In the genomic region with DNA sequence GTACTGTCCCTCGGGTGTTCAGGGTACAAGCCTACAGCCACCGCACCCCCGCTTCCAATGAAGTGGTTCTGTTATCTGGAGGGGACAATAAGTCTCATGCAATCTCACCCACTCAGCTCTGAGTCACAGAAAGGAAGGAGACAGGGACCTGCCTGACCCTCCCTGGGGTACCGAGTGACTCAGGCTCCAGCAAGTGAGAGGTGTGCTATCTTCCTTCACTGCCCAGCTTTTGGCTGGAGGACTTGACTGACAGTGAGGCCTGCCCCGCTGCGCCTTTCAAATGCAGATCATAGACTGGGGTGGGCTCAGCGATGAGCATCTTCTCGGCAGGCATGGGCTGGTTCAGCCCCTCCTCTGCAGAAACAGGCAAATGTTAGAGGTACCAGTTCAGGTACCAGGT, we compare ENCODE assay signal across 13 mouse cellular contexts. TPM values are rescaled to one million over a fixed set of nuclear protein-coding genes. Genes with fewer than 3 reads are reported as not detected.
DNase-seq lines count a peak whose midpoint lies in the region; ATAC-seq and TF ChIP-seq lines count a peak whose summit lies in the region.
"Had no signal": no experiment of that assay in that cellular context is flagged by ENCODE, and none has a peak within 500 bp of the region (broad histone marks: within the 10 kb centered on the region; RNA-seq: fewer than 3 reads in every experiment).

No protein-coding gene starts in this region.

- no peak overlapping the region for H3K27ac ChIP-seq in intestine, embryonic 16.5 days (ENCODE audit: low read length)
- H3K27ac ChIP-seq in intestine, postnatal 0 days (ENCODE audit: low read depth, low read length): no peak overlapping the region
- H3K27ac ChIP-seq in MEL (ENCODE audit: control insufficient read depth, low read depth, low read length): peak overlapping the region; percentile 57
- H3K27ac ChIP-seq in liver, postnatal 0 days (ENCODE audit: low read depth): peak overlapping the region; percentile 36
- H3K27ac ChIP-seq: embryonic facial prominence, embryonic 12.5 days; limb, embryonic 13.5 days had no signal

- peak; percentile 5; the same call in 1 of the 2 replicates for ATAC-seq in intestine, embryonic 16.5 days
- no peak for ATAC-seq in intestine, postnatal 0 days
- ATAC-seq in liver, postnatal 0 days: no peak
- ATAC-seq: activated CD4-positive, CD25-positive, alpha-beta regulatory T cell, adult 4 months; forebrain, postnatal 0 days had no signal

- TF ChIP-seq EP300 in MEL (IDR thresholded peaks at IDR 0.05; ENCODE audit: low read depth in 1 of 2, low read length in 2 of 2): peak; percentile 78
- no peak for TF ChIP-seq EP300 in liver, postnatal 0 days (IDR thresholded peaks at IDR 0.05; ENCODE audit: low read depth)

- H3K27me3 ChIP-seq in intestine, embryonic 16.5 days (replicated peaks; ENCODE audit: control insufficient read depth, insufficient read depth, low read length): no peaks in the 10 kb centered on the region
- H3K27me3 ChIP-seq in intestine, postnatal 0 days (replicated peaks; ENCODE audit: control insufficient read depth, insufficient read depth, low read length): no peaks in the 10 kb centered on the region
- H3K27me3 ChIP-seq in MEL (ENCODE audit: control insufficient read depth in 1 of 2, insufficient read depth in 2 of 2, low read length in 2 of 2): no peaks in the 10 kb centered on the region
- H3K27me3 ChIP-seq in liver, postnatal 0 days (ENCODE audit: insufficient read depth, low read length): no peaks in the 10 kb centered on the region
- H3K27me3 ChIP-seq: embryonic facial prominence, embryonic 12.5 days; limb, embryonic 13.5 days had no signal

- H3K4me2 ChIP-seq in intestine, embryonic 16.5 days (ENCODE audit: low read depth, low read length): no peak overlapping the region
- H3K4me2 ChIP-seq in intestine, postnatal 0 days (replicated peaks; ENCODE audit: low read depth): no peak overlapping the region
- H3K4me2 ChIP-seq in liver, postnatal 0 days (ENCODE audit: low read depth, low read length): no peak overlapping the region
- H3K4me2 ChIP-seq: embryonic facial prominence, embryonic 12.5 days; heart, embryonic 11.5 days; limb, embryonic 13.5 days had no signal

- no peak for TF ChIP-seq POLR2A in MEL (IDR thresholded peaks at IDR 0.05; ENCODE audit: control insufficient read depth in 1 of 2, insufficient read depth in 1 of 2, low read depth in 1 of 2, low read length in 2 of 2, poor library complexity in 1 of 2)

- H3K9ac ChIP-seq in intestine, embryonic 16.5 days (ENCODE audit: low read depth, low read length): 0 out of 2 replicates have a peak overlapping the region, but pooled peaks have one; percentile 7
- no peak overlapping the region for H3K9ac ChIP-seq in intestine, postnatal 0 days (ENCODE audit: low read depth, low read length)
- peak overlapping the region; percentile 11; the same call in 1 of the 2 replicates for H3K9ac ChIP-seq in MEL (ENCODE audit: control insufficient read depth, low read depth, low read length, poor library complexity, severe bottlenecking)
- no peak overlapping the region for H3K9ac ChIP-seq in liver, postnatal 0 days (replicated peaks)
- H3K9ac ChIP-seq: embryonic facial prominence, embryonic 12.5 days; forebrain, postnatal 0 days; limb, embryonic 13.5 days had no signal

- H3K79me2 ChIP-seq in MEL (ENCODE audit: control insufficient read depth, insufficient read depth, low read length, poor library complexity): peaks cover 62% of the 10 kb centered on the region

- H3K36me3 ChIP-seq in intestine, embryonic 16.5 days (ENCODE audit: control insufficient read depth, insufficient read depth, low read length): no peaks in the 10 kb centered on the region
- no peaks in the 10 kb centered on the region for H3K36me3 ChIP-seq in intestine, postnatal 0 days (ENCODE audit: control insufficient read depth, insufficient read depth)
- peaks cover 0 to 25% of the 10 kb centered on the region in 2 experiments; a peak in 2 of 4 replicates for H3K36me3 ChIP-seq in MEL (ENCODE audit: control insufficient read depth in 1 of 2, insufficient read depth in 2 of 2, low read length in 2 of 2)
- H3K36me3 ChIP-seq in liver, postnatal 0 days (replicated peaks; ENCODE audit: insufficient read depth, low read length): no peaks in the 10 kb centered on the region; the same call in 1 of the 2 replicates
- H3K36me3 ChIP-seq: embryonic facial prominence, embryonic 12.5 days; limb, embryonic 13.5 days had no signal

- TF ChIP-seq CTCF in intestine, postnatal 0 days (IDR thresholded peaks at IDR 0.05; ENCODE audit: low read depth): no peak
- TF ChIP-seq CTCF in MEL (IDR thresholded peaks at IDR 0.05 in 2 of 3, conservative IDR thresholded peaks at IDR 0.05 in 1 of 3; ENCODE audit: control insufficient read depth in 1 of 3, insufficient read depth in 1 of 3, low read depth in 2 of 3, low read length in 3 of 3, poor library complexity in 1 of 3, severe bottlenecking in 1 of 3): no peak
- no peak for TF ChIP-seq CTCF in liver, postnatal 0 days (IDR thresholded peaks at IDR 0.05; ENCODE audit: low read depth)

- peak; percentile 74 for DNase-seq in MEL (ENCODE audit: low read depth, low spot score)
- DNase-seq in adrenal gland, postnatal 36 days: peak; percentile 69 to 78
- DNase-seq in liver, postnatal 0 days: peak; percentile 17
- DNase-seq in testis, postnatal 10 days (ENCODE audit: low spot score): no peak
- no peak for DNase-seq in right cerebral cortex, postnatal 36 days (ENCODE audit: low spot score in 2 of 2)
- DNase-seq: cerebellum, adult 18-20 months; forebrain, postnatal 0 days had no signal

- H3K9me3 ChIP-seq in intestine, embryonic 16.5 days (ENCODE audit: control insufficient read depth, low read length): no peaks in the 10 kb centered on the region
- no peaks in the 10 kb centered on the region for H3K9me3 ChIP-seq in intestine, postnatal 0 days (ENCODE audit: control insufficient read depth)
- H3K9me3 ChIP-seq in MEL (replicated peaks; ENCODE audit: insufficient read depth, low read length): no peaks in the 10 kb centered on the region
- H3K9me3 ChIP-seq in liver, postnatal 0 days (ENCODE audit: low read length): no peaks in the 10 kb centered on the region
- H3K9me3 ChIP-seq: embryonic facial prominence, embryonic 12.5 days; limb, embryonic 13.5 days had no signal

- TF ChIP-seq RAD21 in MEL (IDR thresholded peaks at IDR 0.05; ENCODE audit: low read depth, low read length): no peak

- no peak overlapping the region for H3K4me3 ChIP-seq in intestine, embryonic 16.5 days (ENCODE audit: low read length)
- no peak overlapping the region for H3K4me3 ChIP-seq in intestine, postnatal 0 days (ENCODE audit: low read depth, low read length)
- no peak overlapping the region for H3K4me3 ChIP-seq in MEL (ENCODE audit: control insufficient read depth in 1 of 2, insufficient read depth in 1 of 2, low read depth in 2 of 2, low read length in 2 of 2)
- H3K4me3 ChIP-seq in liver, postnatal 0 days (ENCODE audit: low read depth, low read length): no peak overlapping the region
- H3K4me3 ChIP-seq: embryonic facial prominence, embryonic 12.5 days; limb, embryonic 13.5 days had no signal

- WGBS in intestine, embryonic 16.5 days: 49% methylated on average over 8 of the region's 8 CpGs
- 55% methylated on average over 8 of the region's 8 CpGs for WGBS in intestine, postnatal 0 days
- WGBS in liver, postnatal 0 days (ENCODE audit: insufficient replicate concordance): 46% methylated on average over 8 of the region's 8 CpGs

- H3K4me1 ChIP-seq in intestine, embryonic 16.5 days (ENCODE audit: control insufficient read depth, insufficient read depth, low read length): peaks cover 37% of the 10 kb centered on the region
- peaks cover 6% of the 10 kb centered on the region for H3K4me1 ChIP-seq in intestine, postnatal 0 days (replicated peaks; ENCODE audit: control insufficient read depth, insufficient read depth, low read length)
- H3K4me1 ChIP-seq in MEL (ENCODE audit: control insufficient read depth in 1 of 2, insufficient read depth in 2 of 2, low read length in 2 of 2): peaks cover 23 to 42% of the 10 kb centered on the region in 2 experiments
- H3K4me1 ChIP-seq in liver, postnatal 0 days (ENCODE audit: insufficient read depth): peaks cover 95% of the 10 kb centered on the region

RNA-seq across cellular contexts. Expression of a gene that starts 18.7 kb away (rescaled TPM):
- polyA plus RNA-seq in intestine, embryonic 16.5 days (2015; fragmentation: Nextera tagmentation; extraction: Ambion mirVana): 47.4 and 52.0 TPM in 2 replicates
- polyA plus RNA-seq in intestine, postnatal 0 days (2015; fragmentation: Nextera tagmentation; extraction: Ambion mirVana): 45.3 and 48.4 TPM in 2 replicates
- 63.1 and 86.1 TPM in 2 replicates for total RNA-seq in MEL (2012; rRNA removed)
- polyA plus RNA-seq in MEL (2012; ENCODE audit: insufficient read depth in 1 of 2, insufficient read length in 2 of 2, low read depth in 1 of 2, low replicate concordance in 2 of 2, missing spikeins in 1 of 2): 10 to 100 TPM in 1 of 2 experiments, not detected in 1; 57.8 TPM
- total RNA-seq in adrenal gland, postnatal 36 days (2021): 100 to 1,000 TPM; 198 to 275 TPM
- polyA plus RNA-seq in liver, postnatal 0 days (2015; fragmentation: Nextera tagmentation; extraction: Ambion mirVana): 34.5 and 36.2 TPM in 2 replicates

RNA-seq across cellular contexts. Expression of a gene that starts 31.0 kb away (rescaled TPM):
- polyA plus RNA-seq in intestine, embryonic 16.5 days (2015; fragmentation: Nextera tagmentation; extraction: Ambion mirVana): 26.6 and 26.8 TPM in 2 replicates
- polyA plus RNA-seq in intestine, postnatal 0 days (2015; fragmentation: Nextera tagmentation; extraction: Ambion mirVana): 13.6 and 14.3 TPM in 2 replicates
- 30.3 and 34.6 TPM in 2 replicates for total RNA-seq in MEL (2012; rRNA removed)
- 10 to 100 TPM in 1 of 2 experiments, not detected in 1; 44.7 TPM for polyA plus RNA-seq in MEL (2012; ENCODE audit: insufficient read depth in 1 of 2, insufficient read length in 2 of 2, low read depth in 1 of 2, low replicate concordance in 2 of 2, missing spikeins in 1 of 2)
- 10 to 100 TPM; 36.3 to 37.8 TPM for total RNA-seq in adrenal gland, postnatal 36 days (2021)
- 6.7 and 8.0 TPM in 2 replicates for polyA plus RNA-seq in liver, postnatal 0 days (2015; fragmentation: Nextera tagmentation; extraction: Ambion mirVana)

RNA-seq across cellular contexts. Expression of a gene that starts 39.5 kb away (rescaled TPM):
- 2.7 and 2.9 TPM in 2 replicates for polyA plus RNA-seq in intestine, embryonic 16.5 days (2015; fragmentation: Nextera tagmentation; extraction: Ambion mirVana)
- 0.22 and 0.34 TPM in 2 replicates for polyA plus RNA-seq in intestine, postnatal 0 days (2015; fragmentation: Nextera tagmentation; extraction: Ambion mirVana)
- total RNA-seq in MEL (2012; rRNA removed): 0.27 TPM in 1 of 2 replicates, not detected in the other
- under 1 TPM in 1 of 2 experiments, not detected in 1; 0.24 TPM for polyA plus RNA-seq in MEL (2012; ENCODE audit: insufficient read depth in 1 of 2, insufficient read length in 2 of 2, low read depth in 1 of 2, low replicate concordance in 2 of 2, missing spikeins in 1 of 2)
- 1 to 10 TPM; 3.4 to 3.9 TPM for total RNA-seq in adrenal gland, postnatal 36 days (2021)
- 0.33 TPM in 1 of 2 replicates, not detected in the other for polyA plus RNA-seq in liver, postnatal 0 days (2015; fragmentation: Nextera tagmentation; extraction: Ambion mirVana)
- polyA plus RNA-seq: activated CD4-positive, CD25-positive, alpha-beta regulatory T cell, adult 4 months; heart, embryonic 11.5 days had no signal

RNA-seq across cellular contexts. Expression of a gene that starts 42.8 kb away (rescaled TPM):
- polyA plus RNA-seq in intestine, embryonic 16.5 days (2015; fragmentation: Nextera tagmentation; extraction: Ambion mirVana): 1.3 and 1.5 TPM in 2 replicates
- polyA plus RNA-seq in intestine, postnatal 0 days (2015; fragmentation: Nextera tagmentation; extraction: Ambion mirVana): 1.1 and 1.3 TPM in 2 replicates
- 0.29 and 0.39 TPM in 2 replicates for total RNA-seq in MEL (2012; rRNA removed)
- under 1 TPM in 1 of 2 experiments, not detected in 1; 0.77 TPM for polyA plus RNA-seq in MEL (2012; ENCODE audit: insufficient read depth in 1 of 2, insufficient read length in 2 of 2, low read depth in 1 of 2, low replicate concordance in 2 of 2, missing spikeins in 1 of 2)
- 10 to 100 TPM; 55.5 to 60.8 TPM for total RNA-seq in adrenal gland, postnatal 36 days (2021)
- 0.59 and 0.86 TPM in 2 replicates for polyA plus RNA-seq in liver, postnatal 0 days (2015; fragmentation: Nextera tagmentation; extraction: Ambion mirVana)
- total RNA-seq: forebrain, postnatal 0 days had no signal
- polyA plus RNA-seq: activated CD4-positive, CD25-positive, alpha-beta regulatory T cell, adult 4 months had no signal

RNA-seq across cellular contexts. Expression of a gene that starts 47.7 kb away (rescaled TPM):
- polyA plus RNA-seq in intestine, embryonic 16.5 days (2015; fragmentation: Nextera tagmentation; extraction: Ambion mirVana): 28.5 and 30.4 TPM in 2 replicates
- polyA plus RNA-seq in intestine, postnatal 0 days (2015; fragmentation: Nextera tagmentation; extraction: Ambion mirVana): 15.4 and 19.0 TPM in 2 replicates
- 29.4 and 36.5 TPM in 2 replicates for total RNA-seq in MEL (2012; rRNA removed)
- 10 to 100 TPM in 1 of 2 experiments, not detected in 1; 49.3 TPM for polyA plus RNA-seq in MEL (2012; ENCODE audit: insufficient read depth in 1 of 2, insufficient read length in 2 of 2, low read depth in 1 of 2, low replicate concordance in 2 of 2, missing spikeins in 1 of 2)
- 10 to 100 TPM; 35.5 to 63.7 TPM for total RNA-seq in adrenal gland, postnatal 36 days (2021)
- polyA plus RNA-seq in liver, postnatal 0 days (2015; fragmentation: Nextera tagmentation; extraction: Ambion mirVana): 9.4 and 10.6 TPM in 2 replicates

Comparison
In these comparisons a context has a peak if more than half of its experiments do, and no peak if none do; other contexts are left out.
1. H3K9ac ChIP-seq: peak in intestine, embryonic 16.5 days (single experiment) and MEL (single experiment); none in intestine, postnatal 0 days (single experiment) and liver, postnatal 0 days (single experiment).
2. H3K27ac ChIP-seq: peak in MEL (single experiment) and liver, postnatal 0 days (single experiment); none in intestine, embryonic 16.5 days (single experiment) and intestine, postnatal 0 days (single experiment).
3. DNase-seq: peak in MEL (single experiment), adrenal gland, postnatal 36 days (2 of 2) and liver, postnatal 0 days (single experiment); none in testis, postnatal 10 days (single experiment) and right cerebral cortex, postnatal 36 days (0 of 2).